Mouse (Mus musculus) lung, embryonic 15.5 days (tissue): ENCODE results near the gene Kdr. TPM values are rescaled to one million over a fixed set of nuclear protein-coding genes. Genes with fewer than 3 reads are reported as not detected.
"Not testable (repeated sequence)": the region's sequence is repeated elsewhere in the genome, so short reads cannot be mapped to it uniquely, and the experiment has no call there.

Experiments used
- ATAC-seq: fragments of 200-750 bp; cut with Nextera tagmentation; 2 replicates; pipeline ENCODE4 v1.8.0; 2017; ENCODE audit warnings: moderate number of reproducible peaks, borderline replicate concordance; ENCODE audit not compliant: low FRiP score, low TSS enrichment; ENCODE audit errors: extremely low read depth
- H3K27ac ChIP-seq: fragments of 300-500 bp; sonication (generic); 2 replicates; pipeline ENCODE4 v1.5.1; 2015; ENCODE audit warnings: moderate library complexity, mild to moderate bottlenecking, inconsistent platforms
- H3K27me3 ChIP-seq: fragments of 300-500 bp; sonication (generic); 2 replicates; pipeline ENCODE4 v1.6.1; 2015; ENCODE audit warnings: inconsistent platforms
- H3K36me3 ChIP-seq: fragments of 300-500 bp; sonication (generic); 2 replicates; pipeline ENCODE4 v1.6.1; 2015; ENCODE audit warnings: inconsistent platforms
- H3K4me1 ChIP-seq: fragments of 300-500 bp; sonication (generic); 2 replicates; pipeline ENCODE4 v1.6.1; 2015; ENCODE audit warnings: inconsistent platforms
- H3K4me2 ChIP-seq: fragments of 300-500 bp; sonication (generic); 2 replicates; pipeline ENCODE4 v1.6.1; 2015; ENCODE audit warnings: inconsistent platforms, mild to moderate bottlenecking, moderate library complexity
- H3K4me3 ChIP-seq: fragments of 300-500 bp; sonication (generic); 2 replicates; pipeline ENCODE4 v1.5.1; 2015; ENCODE audit warnings: mild to moderate bottlenecking, inconsistent platforms
- H3K9ac ChIP-seq: fragments of 300-500 bp; sonication (generic); 2 replicates; pipeline ENCODE4 v1.6.1; 2015; ENCODE audit warnings: inconsistent platforms
- H3K9me3 ChIP-seq: fragments of 300-500 bp; sonication (generic); 2 replicates; pipeline ENCODE4 v1.6.1; 2016; ENCODE audit warnings: inconsistent platforms
- WGBS: fragments of 180-500 bp; shearing (Covaris S2); methylation state at CpG from one replicate; pipeline ENCODE4 v1.1.7; 2015; 5-methylcytosine and 5-hydroxymethylcytosine counted together
- polyA plus RNA-seq: library from polyadenylated mRNA; unstranded; fragments of >200 nt; fragmentation: Nextera tagmentation; extraction: Ambion mirVana; gene quantifications from 2 replicates; pipeline ENCODE4 v1.2.1, GENCODE M21; 2015

The Kdr gene
- polyA plus RNA-seq, 1 experiment from 2014 or later: 60.7 TPM

GRCm38 (mm10) chr5:75935225-75935624 is 43.0 kb downstream of the Kdr start:
- H3K9me3 ChIP-seq: no peaks in the 10 kb centered on the region
- H3K27ac ChIP-seq: no peak overlapping the region
- H3K4me3 ChIP-seq: no peak overlapping the region
- H3K27me3 ChIP-seq: no peaks in the 10 kb centered on the region
- no peak for ATAC-seq
- H3K36me3 ChIP-seq: no peaks in the 10 kb centered on the region
- WGBS: 54% methylated on average over 8 of the region's 8 CpGs
- peaks cover 21% of the 10 kb centered on the region; the same call in 1 of the 2 replicates for H3K4me1 ChIP-seq
- no peak overlapping the region for H3K4me2 ChIP-seq
- no peak overlapping the region for H3K9ac ChIP-seq

GRCm38 (mm10) chr5:75934201-75934600 is 44.1 kb downstream of the Kdr start:
- Histone ChIP-seq H3K4me1 (peaks cover 12% of the 10 kb centered on the region; the same call in 1 of the 2 replicates), H3K4me2 (no peak overlapping the region), H3K4me3 (no peak overlapping the region), H3K27ac (peak overlapping the region; percentile 36), H3K9me3 (no peaks in the 10 kb centered on the region), H3K36me3 (no peaks in the 10 kb centered on the region), H3K9ac (no peak overlapping the region), H3K27me3 (no peaks in the 10 kb centered on the region)
- no peak for ATAC-seq
- WGBS: 72% methylated on average over 10 of the region's 10 CpGs

- H3K4me3 ChIP-seq: no peak overlapping the region
- ATAC-seq: peak; percentile 79
Measured at GRCm38 (mm10) chr5:75933521-75934044, 44.7 kb downstream of the Kdr start.

GRCm38 (mm10) chr5:75931458-75931857 is 46.8 kb downstream of the Kdr start:
- H3K4me3 ChIP-seq, H3K9ac ChIP-seq, H3K4me2 ChIP-seq, ATAC-seq, H3K36me3 ChIP-seq, H3K4me1 ChIP-seq, H3K27me3 ChIP-seq, H3K27ac ChIP-seq, H3K9me3 ChIP-seq: not testable (repeated sequence)
- 71% methylated on average over 4 of the region's 4 CpGs for WGBS

More at GRCm38 (mm10) chr5:75933521-75934044, 44.7 kb downstream of the Kdr start:
- whole genome bisulfite sequencing: 55% methylated on average over 20 of the region's 20 CpGs
- Histone ChIP-seq H3K4me1 (peaks cover 5% of the 10 kb centered on the region; the same call in 1 of the 2 replicates), H3K4me2 (0 out of 2 replicates have a peak overlapping the region, but pooled peaks have one; percentile 16), H3K36me3 (no peaks in the 10 kb centered on the region), H3K27ac (peak overlapping the region; percentile 78), H3K27me3 (no peaks in the 10 kb centered on the region), H3K9ac (no peak overlapping the region), H3K9me3 (no peaks in the 10 kb centered on the region)

- H3K27me3 ChIP-seq: no peaks in the 10 kb centered on the region
- 40% methylated on average over 7 of the region's 7 CpGs for WGBS
- H3K4me1 ChIP-seq: peaks cover 5% of the 10 kb centered on the region; the same call in 1 of the 2 replicates
- no peak overlapping the region for H3K4me2 ChIP-seq
- no peak overlapping the region for H3K27ac ChIP-seq
- no peak overlapping the region for H3K4me3 ChIP-seq
- no peaks in the 10 kb centered on the region for H3K36me3 ChIP-seq
- no peak for ATAC-seq
- H3K9ac ChIP-seq: no peak overlapping the region
- no peaks in the 10 kb centered on the region for H3K9me3 ChIP-seq
Measured at GRCm38 (mm10) chr5:75929960-75930359, 48.3 kb downstream of the Kdr start.

- Histone ChIP-seq H3K9me3 (no peaks in the 10 kb centered on the region), H3K4me1 (peaks cover 15% of the 10 kb centered on the region), H3K9ac (no peak overlapping the region), H3K27ac (peak overlapping the region; percentile 66), H3K27me3 (no peaks in the 10 kb centered on the region), H3K36me3 (no peaks in the 10 kb centered on the region), H3K4me2 (no peak overlapping the region), H3K4me3 (no peak overlapping the region)
- no peak; the same call in 1 of the 2 replicates for ATAC-seq
- WGBS: 38% methylated on average over 6 of the region's 6 CpGs
Measured at GRCm38 (mm10) chr5:75922677-75923076, 55.6 kb downstream of the Kdr start.

GRCm38 (mm10) chr5:75921730-75922387 is 56.4 kb downstream of the Kdr start:
- Histone ChIP-seq H3K4me1 (peaks cover 15% of the 10 kb centered on the region), H3K9me3 (no peaks in the 10 kb centered on the region), H3K4me2 (no peak overlapping the region), H3K36me3 (no peaks in the 10 kb centered on the region), H3K27me3 (no peaks in the 10 kb centered on the region), H3K9ac (no peak overlapping the region), H3K27ac (peak overlapping the region; percentile 66), H3K4me3 (no peak overlapping the region)
- WGBS: 15% methylated on average over 12 of the region's 12 CpGs
- ATAC-seq: peak; percentile 46; the same call in 1 of the 2 replicates

GRCm38 (mm10) chr5:75919601-75920000 is 58.7 kb downstream of the Kdr start:
- no peaks in the 10 kb centered on the region for H3K27me3 ChIP-seq
- H3K4me2 ChIP-seq: no peak overlapping the region
- H3K4me3 ChIP-seq: no peak overlapping the region
- H3K9ac ChIP-seq: no peak overlapping the region
- 75% methylated on average over 7 of the region's 7 CpGs for WGBS
- ATAC-seq: no peak
- H3K27ac ChIP-seq: no peak overlapping the region
- no peaks in the 10 kb centered on the region for H3K36me3 ChIP-seq
- H3K9me3 ChIP-seq: no peaks in the 10 kb centered on the region
- peaks cover 15% of the 10 kb centered on the region for H3K4me1 ChIP-seq

GRCm38 (mm10) chr5:75918139-75918538 is 60.1 kb downstream of the Kdr start:
- H3K4me3 ChIP-seq: no peak overlapping the region
- H3K27me3 ChIP-seq: no peaks in the 10 kb centered on the region
- peaks cover 9% of the 10 kb centered on the region for H3K4me1 ChIP-seq
- 73% methylated on average over 7 of the region's 7 CpGs for WGBS
- no peak overlapping the region for H3K9ac ChIP-seq
- no peak for ATAC-seq
- no peaks in the 10 kb centered on the region for H3K9me3 ChIP-seq
- no peak overlapping the region for H3K4me2 ChIP-seq
- H3K27ac ChIP-seq: 0 out of 2 replicates have a peak overlapping the region, but pooled peaks have one; percentile 11
- no peaks in the 10 kb centered on the region for H3K36me3 ChIP-seq

GRCm38 (mm10) chr5:75917231-75917630 is 61.0 kb downstream of the Kdr start:
- H3K27ac ChIP-seq: peak overlapping the region; percentile 53
- H3K4me2 ChIP-seq: no peak overlapping the region
- H3K9ac ChIP-seq: no peak overlapping the region
- no peaks in the 10 kb centered on the region for H3K36me3 ChIP-seq
- 37% methylated on average over 4 of the region's 4 CpGs for WGBS
- no peak for ATAC-seq
- no peaks in the 10 kb centered on the region for H3K9me3 ChIP-seq
- H3K4me1 ChIP-seq: peaks cover 4% of the 10 kb centered on the region
- H3K27me3 ChIP-seq: no peaks in the 10 kb centered on the region
- H3K4me3 ChIP-seq: no peak overlapping the region

- H3K27me3 ChIP-seq: no peaks in the 10 kb centered on the region
- 37% methylated on average over 4 of the region's 4 CpGs for WGBS
- no peak for ATAC-seq
- no peaks in the 10 kb centered on the region; the same call in 1 of the 2 replicates for H3K4me1 ChIP-seq
- no peak overlapping the region for H3K9ac ChIP-seq
- H3K27ac ChIP-seq: no peak overlapping the region
- H3K4me3 ChIP-seq: no peak overlapping the region
- H3K9me3 ChIP-seq: no peaks in the 10 kb centered on the region
- H3K36me3 ChIP-seq: no peaks in the 10 kb centered on the region
- H3K4me2 ChIP-seq: no peak overlapping the region
Measured at GRCm38 (mm10) chr5:75906102-75906501, 72.2 kb downstream of the Kdr start.

GRCm38 (mm10) chr5:75900231-75900920 is 77.9 kb downstream of the Kdr start:
- Histone ChIP-seq H3K4me1 (peaks cover 14% of the 10 kb centered on the region), H3K36me3 (no peaks in the 10 kb centered on the region), H3K27me3 (no peaks in the 10 kb centered on the region), H3K4me3 (no peak overlapping the region), H3K9ac (no peak overlapping the region), H3K27ac (peak overlapping the region; percentile 62), H3K9me3 (no peaks in the 10 kb centered on the region), H3K4me2 (peak overlapping the region; percentile 8; the same call in 1 of the 2 replicates)
- WGBS: 23% methylated on average over 16 of the region's 16 CpGs
- peak; percentile 64 for ATAC-seq
